Mouse (Mus musculus): ENCODE results near the gene Gm10271. TPM values are rescaled to one million over a fixed set of nuclear protein-coding genes. Genes with fewer than 3 reads are reported as not detected.

The Gm10271 gene
- polyA plus RNA-seq, 1 experiment from 2014 or later = not detected

DNA sequence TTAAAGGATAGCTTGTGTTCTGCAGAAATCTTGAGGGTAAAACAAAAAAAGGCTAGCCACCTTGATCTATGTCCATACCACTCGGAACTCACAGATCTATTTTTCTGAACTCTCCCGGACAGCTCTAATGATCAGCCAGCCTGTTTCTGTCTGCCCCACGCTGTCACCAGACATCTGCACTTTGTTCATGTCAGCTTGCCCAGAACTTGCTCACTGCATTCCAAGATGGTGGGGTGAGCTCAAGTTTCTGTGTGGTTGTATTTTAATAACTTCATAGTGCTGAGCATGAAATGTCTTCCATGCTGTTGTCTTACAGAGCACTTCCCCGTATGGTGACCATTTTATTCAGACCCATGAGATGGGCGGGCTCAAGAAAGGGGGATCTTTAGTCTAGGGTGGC, 7.1 kb downstream of the Gm10271 start:
- no peaks in the 10 kb centered on the region for H3K4me1 ChIP-seq
- H3K27me3 ChIP-seq (ENCODE audit: poor library complexity, severe bottlenecking) = no peaks in the 10 kb centered on the region
- no peak overlapping the region for H3K27ac ChIP-seq
- WGBS = 79% methylated on average over 5 of the region's 5 CpGs
- no peak for DNase-seq (ENCODE audit: extremely low spot score, low spot score)
- no peaks in the 10 kb centered on the region for H3K9me3 ChIP-seq
- no peaks in the 10 kb centered on the region for H3K36me3 ChIP-seq (replicated peaks)
- no peak overlapping the region for H3K4me3 ChIP-seq

- H3K27ac ChIP-seq = no peak overlapping the region
- DNase-seq (ENCODE audit: extremely low spot score, low spot score) = no peak
- H3K36me3 ChIP-seq (replicated peaks) = no peaks in the 10 kb centered on the region
- WGBS = 86% methylated on average over 4 of the region's 4 CpGs
- no peak overlapping the region for H3K4me3 ChIP-seq
- H3K4me1 ChIP-seq = no peaks in the 10 kb centered on the region
- no peaks in the 10 kb centered on the region for H3K27me3 ChIP-seq (ENCODE audit: poor library complexity, severe bottlenecking)
- H3K9me3 ChIP-seq = no peaks in the 10 kb centered on the region
These were observed 7.8 kb downstream of the Gm10271 start for GRCm38 (mm10) chr10:116964571-116964970.

GRCm38 (mm10) chr10:116964084-116964483, 8.3 kb downstream of the Gm10271 start:
- H3K9me3 ChIP-seq = no peaks in the 10 kb centered on the region

GRCm38 (mm10) chr10:116962803-116963202, 9.6 kb downstream of the Gm10271 start:
- 66% methylated on average over 17 of the region's 17 CpGs for whole genome bisulfite sequencing
- H3K4me1 ChIP-seq = no peaks in the 10 kb centered on the region
- no peak overlapping the region for H3K27ac ChIP-seq

More at GRCm38 (mm10) chr10:116964084-116964483, 8.3 kb downstream of the Gm10271 start:
- WGBS = 87% methylated on average over 11 of the region's 11 CpGs
- no peaks in the 10 kb centered on the region for H3K27me3 ChIP-seq (ENCODE audit: poor library complexity, severe bottlenecking)
- no peaks in the 10 kb centered on the region for H3K4me1 ChIP-seq
- H3K27ac ChIP-seq = no peak overlapping the region
- no peaks in the 10 kb centered on the region for H3K36me3 ChIP-seq (replicated peaks)
- H3K4me3 ChIP-seq = no peak overlapping the region
- no peak for DNase-seq (ENCODE audit: extremely low spot score, low spot score)

DNA sequence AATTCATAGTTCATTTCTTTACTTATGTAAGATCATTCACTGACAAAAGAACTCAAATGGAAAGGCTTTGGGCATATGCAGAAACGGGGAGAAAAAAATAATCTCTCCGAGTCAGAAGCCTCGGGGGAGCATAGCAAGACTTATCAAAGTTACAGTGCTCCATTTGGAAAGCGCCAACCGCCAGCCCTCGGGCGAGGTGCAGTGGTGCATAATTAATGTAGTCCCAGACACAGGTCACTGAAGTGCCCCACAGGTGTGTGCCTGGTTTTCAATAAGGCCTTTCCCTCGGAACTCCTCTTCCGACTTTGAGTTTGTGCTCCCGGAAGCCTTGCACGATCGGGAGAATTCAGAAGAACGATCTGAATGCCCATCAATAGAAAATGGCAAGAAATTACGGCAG, 10.3 kb downstream of the Gm10271 start:
- no peak for DNase-seq (ENCODE audit: extremely low spot score, low spot score)
- no peaks in the 10 kb centered on the region for H3K27me3 ChIP-seq (ENCODE audit: poor library complexity, severe bottlenecking)
- H3K27ac ChIP-seq = no peak overlapping the region
- no peak overlapping the region for H3K4me3 ChIP-seq
- H3K4me1 ChIP-seq = no peaks in the 10 kb centered on the region
- no peaks in the 10 kb centered on the region for H3K36me3 ChIP-seq (replicated peaks)
- WGBS = 84% methylated on average over 14 of the region's 14 CpGs
- H3K9me3 ChIP-seq = no peaks in the 10 kb centered on the region

More at GRCm38 (mm10) chr10:116962803-116963202, 9.6 kb downstream of the Gm10271 start:
- H3K9me3 ChIP-seq = no peaks in the 10 kb centered on the region
- no peaks in the 10 kb centered on the region for H3K27me3 ChIP-seq (ENCODE audit: poor library complexity, severe bottlenecking)
- no peak for DNase-seq (ENCODE audit: extremely low spot score, low spot score)
- H3K36me3 ChIP-seq (replicated peaks) = no peaks in the 10 kb centered on the region
- H3K4me3 ChIP-seq = no peak overlapping the region

- DNase-seq (ENCODE audit: extremely low spot score, low spot score) = no peak
- H3K27ac ChIP-seq = no peak overlapping the region
- 60% methylated on average over 5 of the region's 5 CpGs for WGBS
These were observed 14.4 kb downstream of the Gm10271 start for GRCm38 (mm10) chr10:116957867-116958551.

DNA sequence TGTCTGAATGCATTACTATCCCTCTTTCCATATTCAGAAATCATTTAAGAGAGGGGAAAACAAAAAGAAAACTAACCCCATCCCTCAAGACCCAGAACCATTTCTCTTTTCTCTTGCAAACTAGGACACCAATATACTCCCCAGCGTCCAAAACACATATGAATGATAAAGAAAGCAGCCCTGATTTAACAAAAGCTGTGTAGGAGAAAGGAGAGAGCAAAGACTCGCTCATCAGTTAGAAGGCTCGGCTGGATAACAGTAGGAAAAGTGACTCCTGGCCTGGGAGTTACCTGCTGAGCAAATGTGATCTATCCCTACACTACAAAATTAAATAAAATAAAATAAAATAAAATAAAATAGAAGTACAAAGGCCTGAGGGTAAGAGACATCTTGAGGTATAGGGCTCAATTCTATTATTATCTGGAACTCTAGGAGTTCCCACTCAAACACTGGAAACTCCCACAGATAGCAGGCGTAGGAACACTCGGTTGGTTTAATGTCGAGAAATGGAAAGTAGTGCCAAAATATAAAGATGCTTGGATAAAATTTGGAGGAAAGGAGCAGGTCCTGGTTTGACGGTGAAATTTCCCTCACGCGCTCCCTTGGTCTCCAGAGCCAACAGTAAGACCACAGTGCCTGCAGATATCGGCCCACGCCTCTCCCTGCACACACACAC, 15.8 kb downstream of the Gm10271 start:
- Histone ChIP-seq H3K36me3 (replicated peaks) (no peaks in the 10 kb centered on the region), H3K4me1 (no peaks in the 10 kb centered on the region), H3K4me3 (no peak overlapping the region), H3K27me3 (ENCODE audit: poor library complexity, severe bottlenecking) (no peaks in the 10 kb centered on the region), H3K27ac (no peak overlapping the region), H3K9me3 (no peaks in the 10 kb centered on the region)
- no peak for DNase-seq (ENCODE audit: extremely low spot score, low spot score)
- WGBS = 93% methylated on average over 11 of the region's 11 CpGs

More at GRCm38 (mm10) chr10:116957867-116958551, 14.4 kb downstream of the Gm10271 start:
- no peaks in the 10 kb centered on the region for H3K9me3 ChIP-seq
- no peaks in the 10 kb centered on the region for H3K36me3 ChIP-seq (replicated peaks)
- H3K4me3 ChIP-seq = no peak overlapping the region
- H3K4me1 ChIP-seq = no peaks in the 10 kb centered on the region
- no peaks in the 10 kb centered on the region for H3K27me3 ChIP-seq (ENCODE audit: poor library complexity, severe bottlenecking)

- no peaks in the 10 kb centered on the region for H3K9me3 ChIP-seq
- no peak overlapping the region for H3K27ac ChIP-seq
- no peaks in the 10 kb centered on the region for H3K27me3 ChIP-seq (ENCODE audit: poor library complexity, severe bottlenecking)
- H3K4me3 ChIP-seq = no peak overlapping the region
- no peak for DNase-seq (ENCODE audit: extremely low spot score, low spot score)
- H3K4me1 ChIP-seq = peaks cover 8% of the 10 kb centered on the region
- 93% methylated on average over 6 of the region's 6 CpGs for WGBS
- H3K36me3 ChIP-seq (replicated peaks) = no peaks in the 10 kb centered on the region
These were observed 17.2 kb downstream of the Gm10271 start for GRCm38 (mm10) chr10:116955191-116955590.

- Histone ChIP-seq H3K36me3 (replicated peaks) (peaks cover 7% of the 10 kb centered on the region), H3K4me3 (peak overlapping the region; percentile 93), H3K9me3 (no peaks in the 10 kb centered on the region), H3K27me3 (ENCODE audit: poor library complexity, severe bottlenecking) (no peaks in the 10 kb centered on the region), H3K27ac (peak overlapping the region; percentile 94; the same call in 1 of the 2 replicates), H3K4me1 (peaks cover 23% of the 10 kb centered on the region)
- DNase-seq (ENCODE audit: extremely low spot score, low spot score) = no peak
- 37% methylated on average over 5 of the region's 5 CpGs for WGBS
These were observed 21.5 kb downstream of the Gm10271 start for GRCm38 (mm10) chr10:116950886-116951285.

GRCm38 (mm10) chr10:116950009-116950769, 22.2 kb downstream of the Gm10271 start, which contains the start of gene Rab3ip:
Gene Rab3ip (minus strand): TSS chr10:116950769.
- Histone ChIP-seq H3K9me3 (no peaks in the 10 kb centered on the region), H3K4me1 (peaks cover 23% of the 10 kb centered on the region), H3K4me3 (peak within 1 kb of the TSS; percentile 93), H3K27me3 (ENCODE audit: poor library complexity, severe bottlenecking) (no peaks in the 10 kb centered on the region), H3K36me3 (replicated peaks) (peaks cover 7% of the 10 kb centered on the region), H3K27ac (peak within 1 kb of the TSS; percentile 94)
- WGBS = 1% methylated on average over 77 of the region's 103 CpGs
- peak; percentile 93 for DNase-seq (ENCODE audit: extremely low spot score, low spot score)

GRCm38 (mm10) chr10:116949111-116950008, 23.0 kb downstream of the Gm10271 start:
- peaks cover 23% of the 10 kb centered on the region for H3K4me1 ChIP-seq
- 2% methylated on average over 44 of the region's 44 CpGs for WGBS

GRCm38 (mm10) chr10:116948414-116948813, 24.0 kb downstream of the Gm10271 start:
- Histone ChIP-seq H3K36me3 (replicated peaks) (peaks cover 11% of the 10 kb centered on the region), H3K4me1 (peaks cover 23% of the 10 kb centered on the region), H3K9me3 (no peaks in the 10 kb centered on the region), H3K27ac (no peak overlapping the region), H3K4me3 (peak overlapping the region; percentile 93), H3K27me3 (ENCODE audit: poor library complexity, severe bottlenecking) (no peaks in the 10 kb centered on the region)
- WGBS = 84% methylated on average over 9 of the region's 9 CpGs
- DNase-seq (ENCODE audit: extremely low spot score, low spot score) = no peak

More at GRCm38 (mm10) chr10:116949111-116950008, 23.0 kb downstream of the Gm10271 start:
- H3K4me3 ChIP-seq = peak overlapping the region; percentile 93
- no peaks in the 10 kb centered on the region for H3K9me3 ChIP-seq
- H3K27me3 ChIP-seq (ENCODE audit: poor library complexity, severe bottlenecking) = no peaks in the 10 kb centered on the region
- peak overlapping the region; percentile 94 for H3K27ac ChIP-seq
- peak; percentile 57 for DNase-seq (ENCODE audit: extremely low spot score, low spot score)
- peaks cover 11% of the 10 kb centered on the region for H3K36me3 ChIP-seq (replicated peaks)
